Mouse (Mus musculus): ENCODE measurements around the gene Dlgap4. TPM values are rescaled to one million over a fixed set of nuclear protein-coding genes. Genes with fewer than 3 reads are reported as not detected.

The Dlgap4 gene
- total and polyA plus RNA-seq, 3 experiments = 12.4 to 38.5 (median 12.7) TPM

DNA sequence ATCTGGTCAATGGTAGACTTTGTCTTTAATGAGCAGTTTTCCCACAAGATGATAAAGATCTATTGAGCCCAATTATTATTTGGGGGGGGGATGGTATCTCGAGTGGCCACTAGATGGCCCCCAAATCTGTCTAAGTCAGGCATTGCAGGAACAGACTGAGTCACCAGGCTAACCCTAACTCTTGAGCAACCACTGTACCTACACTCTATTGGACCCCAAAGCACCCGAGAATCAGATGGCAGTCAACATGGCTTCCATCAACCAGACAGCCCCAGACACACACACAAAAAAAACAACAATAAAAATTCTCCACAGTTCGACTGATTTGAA lies 174.2 kb downstream of the Dlgap4 start:
- Histone ChIP-seq H3K79me2 (replicated peaks; ENCODE audit: control insufficient read depth, extremely low read depth, insufficient read depth, poor library complexity, severe bottlenecking) (no peaks in the 10 kb centered on the region), H3K27me3 (replicated peaks) (peaks cover 8% of the 10 kb centered on the region), H3K9ac (ENCODE audit: insufficient read depth, low read depth) (no peak overlapping the region), H3K4me2 (ENCODE audit: insufficient read depth, low read depth, poor library complexity, severe bottlenecking) (no peak overlapping the region), H3K9me3 (replicated peaks; ENCODE audit: low read length) (peaks cover 18% of the 10 kb centered on the region), H3K4me1 (ENCODE audit: control insufficient read depth in 1 of 2, insufficient read depth in 2 of 2) (0 out of 4 replicates have a peak, but pooled peaks cover 0 to 6% of the 10 kb centered on the region in 2 experiments), H3K36me3 (replicated peaks in 1 of 2; ENCODE audit: control insufficient read depth in 1 of 2, insufficient read depth in 1 of 2, low read length in 1 of 2) (no peaks in the 10 kb centered on the region), H3K27ac (ENCODE audit: insufficient read depth, low read depth) (no peak overlapping the region), H3K4me3 (replicated peaks in 1 of 3; ENCODE audit: low read depth in 2 of 3, low read length in 2 of 3, poor library complexity in 1 of 3) (no peak overlapping the region)
- peak; percentile 27 for DNase-seq (ENCODE audit: extremely low read depth)
- TF ChIP-seq RAD21 (IDR thresholded peaks at IDR 0.05; ENCODE audit: low read depth, low read length) (peak; percentile 64), E2F4 (IDR thresholded peaks at IDR 0.05; ENCODE audit: insufficient replicate concordance, low read depth, low read length) (no peak), SMC3 (IDR thresholded peaks at IDR 0.05; ENCODE audit: low read depth, low read length) (peak; percentile 53), ELF1 (IDR thresholded peaks at IDR 0.05; ENCODE audit: low read depth, low read length) (no peak), CHD2 (IDR thresholded peaks at IDR 0.05; ENCODE audit: low read length) (no peak), CTCF (conservative IDR thresholded peaks at IDR 0.05 in 1 of 2, IDR thresholded peaks at IDR 0.05 in 1 of 2; ENCODE audit: low read depth in 2 of 2, low read length in 2 of 2) (peak; percentile 27 to 67; a peak in 2 of 4 replicates), ZNF384 (IDR thresholded peaks at IDR 0.05; ENCODE audit: low read depth, low read length) (no peak), RCOR1 (conservative IDR thresholded peaks at IDR 0.05; ENCODE audit: low read depth, low read length) (no peak), MXI1 (IDR thresholded peaks at IDR 0.05; ENCODE audit: low read depth, low read length) (no peak)
- in situ Hi-C loops (cut with MboI; ENCODE audit: low pct_ligation_motif_present, low pct_unique_long_range_greater_than_20kb, low sequenced_read_pairs) = loop anchor here (10.0 kb wide), 1 partner anchor 227 kb away; no protein-coding TSS in a partner anchor
- dilution Hi-C loops (cut with MboI; ENCODE audit: extremely low pct_ligation_motif_present, extremely low pct_unique_long_range_greater_than_20kb, low sequenced_read_pairs) = no loop called here

GRCm38 (mm10) chr2:156788836-156789235 lies 175.3 kb downstream of the Dlgap4 start:
- DNase-seq (ENCODE audit: extremely low read depth) = no peak
- Histone ChIP-seq H3K27ac (ENCODE audit: insufficient read depth, low read depth) (no peak overlapping the region), H3K4me2 (ENCODE audit: insufficient read depth, low read depth, poor library complexity, severe bottlenecking) (no peak overlapping the region), H3K27me3 (replicated peaks) (peaks cover 13% of the 10 kb centered on the region), H3K4me1 (ENCODE audit: control insufficient read depth in 1 of 2, insufficient read depth in 2 of 2) (0 out of 4 replicates have a peak, but pooled peaks cover 0 to 6% of the 10 kb centered on the region in 2 experiments), H3K9me3 (replicated peaks; ENCODE audit: low read length) (peaks cover 22% of the 10 kb centered on the region), H3K4me3 (replicated peaks in 1 of 3; ENCODE audit: low read depth in 2 of 3, low read length in 2 of 3, poor library complexity in 1 of 3) (no peak overlapping the region), H3K9ac (ENCODE audit: insufficient read depth, low read depth) (no peak overlapping the region), H3K79me2 (replicated peaks; ENCODE audit: control insufficient read depth, extremely low read depth, insufficient read depth, poor library complexity, severe bottlenecking) (no peaks in the 10 kb centered on the region), H3K36me3 (replicated peaks in 1 of 2; ENCODE audit: control insufficient read depth in 1 of 2, insufficient read depth in 1 of 2, low read length in 1 of 2) (no peaks in the 10 kb centered on the region)
- in situ Hi-C loops (cut with MboI; ENCODE audit: low pct_ligation_motif_present, low pct_unique_long_range_greater_than_20kb, low sequenced_read_pairs) = loop anchor here (10.0 kb wide), 1 partner anchor 226 kb away; no protein-coding TSS in a partner anchor
- TF ChIP-seq EP300 (IDR thresholded peaks at IDR 0.05; ENCODE audit: low read length) = no peak
- TF ChIP-seq USF2 (conservative IDR thresholded peaks at IDR 0.05; ENCODE audit: low read depth, low read length) = no peak
- no peak for TF ChIP-seq E2F4 (IDR thresholded peaks at IDR 0.05; ENCODE audit: insufficient replicate concordance, low read depth, low read length)
- TF ChIP-seq ELF1 (IDR thresholded peaks at IDR 0.05; ENCODE audit: low read depth, low read length) = no peak
- no peak for TF ChIP-seq KAT2A (IDR thresholded peaks at IDR 0.05; ENCODE audit: insufficient replicate concordance, low read length)
- TF ChIP-seq NELFE (IDR thresholded peaks at IDR 0.05; ENCODE audit: low read depth, low read length) = no peak
- no peak for TF ChIP-seq POLR2AphosphoS2 (IDR thresholded peaks at IDR 0.05; ENCODE audit: low read depth, low read length)
- no peak for TF ChIP-seq GABPA (IDR thresholded peaks at IDR 0.05; ENCODE audit: insufficient replicate concordance, low read depth, low read length)
- TF ChIP-seq JUND (conservative IDR thresholded peaks at IDR 0.05; ENCODE audit: low read depth, low read length) = no peak
- dilution Hi-C loops (cut with MboI; ENCODE audit: extremely low pct_ligation_motif_present, extremely low pct_unique_long_range_greater_than_20kb, low sequenced_read_pairs) = no loop called here
